Mouse (Mus musculus): ENCODE results near the gene Cdc14b. TPM values are rescaled to one million over a fixed set of nuclear protein-coding genes. Genes with fewer than 3 reads are reported as not detected.

Cdc14b gene
- polyA plus RNA-seq, 1 experiment from 2014 or later = 15.0 TPM

- Histone ChIP-seq H3K27ac (ENCODE audit: low read depth, low read length) (no peak overlapping the region), H3K4me3 (ENCODE audit: low read depth, low read length) (no peak overlapping the region), H3K9ac (ENCODE audit: low read depth, low read length) (no peak overlapping the region), H3K4me1 (replicated peaks; ENCODE audit: control insufficient read depth, insufficient read depth, low read length) (no peaks in the 10 kb centered on the region), H3K9me3 (ENCODE audit: control insufficient read depth) (no peaks in the 10 kb centered on the region), H3K36me3 (ENCODE audit: control insufficient read depth, insufficient read depth) (no peaks in the 10 kb centered on the region), H3K4me2 (replicated peaks; ENCODE audit: low read depth) (no peak overlapping the region), H3K27me3 (replicated peaks; ENCODE audit: control insufficient read depth, insufficient read depth, low read length) (no peaks in the 10 kb centered on the region)
- WGBS = 86% methylated on average over 6 of the region's 6 CpGs
- ATAC-seq = no peak
- no peak for TF ChIP-seq CTCF (IDR thresholded peaks at IDR 0.05; ENCODE audit: low read depth)
Measured at GRCm38 (mm10) chr13:64208146-64208545, 66.9 kb downstream of the Cdc14b start.

DNA sequence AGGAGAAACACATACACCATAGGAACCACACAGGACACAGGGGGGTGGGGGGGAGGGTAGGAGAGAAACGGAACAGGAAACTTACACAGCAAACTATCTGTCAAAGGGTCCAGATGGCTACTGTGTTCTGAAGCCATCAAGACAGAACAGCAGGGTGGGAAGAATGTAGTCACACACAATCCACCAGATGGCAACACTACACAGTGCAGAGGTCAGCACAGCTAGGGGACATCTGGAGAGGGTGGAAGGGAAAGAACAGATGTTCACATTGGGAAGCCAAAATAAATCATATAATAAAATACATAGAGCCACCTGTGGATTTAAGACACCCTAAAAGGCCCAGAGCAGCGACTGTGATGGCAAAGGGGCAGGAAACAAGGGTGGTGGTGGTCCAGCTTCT, 69.9 kb downstream of the Cdc14b start:
- H3K9me3 ChIP-seq (ENCODE audit: control insufficient read depth) = no peaks in the 10 kb centered on the region
- H3K27me3 ChIP-seq (replicated peaks; ENCODE audit: control insufficient read depth, insufficient read depth, low read length) = no peaks in the 10 kb centered on the region
- H3K9ac ChIP-seq (ENCODE audit: low read depth, low read length) = no peak overlapping the region
- 45% methylated on average over 2 of the region's 2 CpGs for WGBS
- no peak overlapping the region for H3K4me2 ChIP-seq (replicated peaks; ENCODE audit: low read depth)
- H3K4me1 ChIP-seq (replicated peaks; ENCODE audit: control insufficient read depth, insufficient read depth, low read length) = no peaks in the 10 kb centered on the region
- H3K4me3 ChIP-seq (ENCODE audit: low read depth, low read length) = no peak overlapping the region
- TF ChIP-seq CTCF (IDR thresholded peaks at IDR 0.05; ENCODE audit: low read depth) = peak; percentile 64
- ATAC-seq = no peak
- H3K27ac ChIP-seq (ENCODE audit: low read depth, low read length) = no peak overlapping the region
- peaks cover 6% of the 10 kb centered on the region; the same call in 1 of the 2 replicates for H3K36me3 ChIP-seq (ENCODE audit: control insufficient read depth, insufficient read depth)

DNA sequence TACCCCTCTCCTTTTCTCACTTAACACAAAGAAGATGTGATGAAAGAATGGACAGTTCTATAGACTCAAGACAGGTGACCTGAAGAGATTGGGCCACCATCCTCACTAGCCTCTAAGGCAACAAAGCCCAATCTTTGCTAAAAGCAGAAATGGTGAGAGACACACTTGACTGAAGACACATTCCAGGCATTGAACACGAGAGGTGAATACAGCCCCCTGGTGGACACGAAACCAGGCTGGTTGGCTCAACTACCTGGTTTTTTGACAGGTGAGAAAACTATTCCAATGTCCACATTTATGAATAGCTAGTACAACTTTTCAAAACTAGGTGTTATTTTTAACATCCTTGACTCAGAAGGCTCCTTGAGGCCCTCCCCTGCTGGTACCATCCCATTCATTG, 70.4 kb downstream of the Cdc14b start:
- H3K9me3 ChIP-seq (ENCODE audit: control insufficient read depth) = no peaks in the 10 kb centered on the region
- no peak overlapping the region for H3K4me3 ChIP-seq (ENCODE audit: low read depth, low read length)
- 75% methylated on average over 2 of the region's 2 CpGs for WGBS
- H3K27me3 ChIP-seq (replicated peaks; ENCODE audit: control insufficient read depth, insufficient read depth, low read length) = no peaks in the 10 kb centered on the region
- H3K36me3 ChIP-seq (ENCODE audit: control insufficient read depth, insufficient read depth) = peaks cover 6% of the 10 kb centered on the region; the same call in 1 of the 2 replicates
- H3K27ac ChIP-seq (ENCODE audit: low read depth, low read length) = no peak overlapping the region
- H3K4me1 ChIP-seq (replicated peaks; ENCODE audit: control insufficient read depth, insufficient read depth, low read length) = no peaks in the 10 kb centered on the region
- TF ChIP-seq CTCF (IDR thresholded peaks at IDR 0.05; ENCODE audit: low read depth) = peak; percentile 62
- H3K9ac ChIP-seq (ENCODE audit: low read depth, low read length) = no peak overlapping the region
- H3K4me2 ChIP-seq (replicated peaks; ENCODE audit: low read depth) = no peak overlapping the region
- ATAC-seq = no peak

DNA sequence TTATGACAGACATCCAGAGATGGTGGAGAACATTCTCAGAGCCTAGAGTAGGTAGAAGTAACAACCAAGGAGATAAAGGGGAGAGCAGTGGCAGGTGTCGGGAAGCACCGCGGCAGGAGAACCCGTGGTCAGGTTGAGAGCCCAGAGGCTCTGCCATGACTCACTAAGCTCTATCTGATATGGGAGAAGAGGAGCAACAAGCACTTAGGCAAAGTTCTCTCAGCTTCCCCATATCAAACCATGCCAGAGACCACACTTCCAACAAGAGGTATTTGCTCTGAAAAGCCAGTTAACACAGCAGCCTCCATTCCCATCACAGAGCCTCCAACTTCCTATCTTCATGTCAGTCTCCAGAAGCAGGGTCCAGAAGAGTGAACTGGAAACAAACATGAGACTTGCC, 74.2 kb downstream of the Cdc14b start:
- H3K4me1 ChIP-seq (replicated peaks; ENCODE audit: control insufficient read depth, insufficient read depth, low read length) = no peaks in the 10 kb centered on the region
- H3K36me3 ChIP-seq (ENCODE audit: control insufficient read depth, insufficient read depth) = peaks cover 6% of the 10 kb centered on the region; the same call in 1 of the 2 replicates
- H3K9me3 ChIP-seq (ENCODE audit: control insufficient read depth) = no peaks in the 10 kb centered on the region
- H3K27ac ChIP-seq (ENCODE audit: low read depth, low read length) = no peak overlapping the region
- no peak overlapping the region for H3K4me3 ChIP-seq (ENCODE audit: low read depth, low read length)
- TF ChIP-seq CTCF (IDR thresholded peaks at IDR 0.05; ENCODE audit: low read depth) = no peak
- no peak overlapping the region for H3K4me2 ChIP-seq (replicated peaks; ENCODE audit: low read depth)
- no peak for ATAC-seq
- no peak overlapping the region for H3K9ac ChIP-seq (ENCODE audit: low read depth, low read length)
- WGBS = 94% methylated on average over 4 of the region's 4 CpGs
- no peaks in the 10 kb centered on the region for H3K27me3 ChIP-seq (replicated peaks; ENCODE audit: control insufficient read depth, insufficient read depth, low read length)

GRCm38 (mm10) chr13:64198310-64198709, 76.8 kb downstream of the Cdc14b start:
- H3K4me3 ChIP-seq (ENCODE audit: low read depth, low read length) = no peak overlapping the region
- H3K27ac ChIP-seq (ENCODE audit: low read depth, low read length) = no peak overlapping the region
- TF ChIP-seq CTCF (IDR thresholded peaks at IDR 0.05; ENCODE audit: low read depth) = no peak
- peaks cover 6% of the 10 kb centered on the region; the same call in 1 of the 2 replicates for H3K36me3 ChIP-seq (ENCODE audit: control insufficient read depth, insufficient read depth)
- ATAC-seq = no peak
- H3K9ac ChIP-seq (ENCODE audit: low read depth, low read length) = no peak overlapping the region
- no peaks in the 10 kb centered on the region for H3K9me3 ChIP-seq (ENCODE audit: control insufficient read depth)
- H3K4me2 ChIP-seq (replicated peaks; ENCODE audit: low read depth) = no peak overlapping the region
- H3K4me1 ChIP-seq (replicated peaks; ENCODE audit: control insufficient read depth, insufficient read depth, low read length) = no peaks in the 10 kb centered on the region
- 92% methylated on average over 4 of the region's 4 CpGs for WGBS
- H3K27me3 ChIP-seq (replicated peaks; ENCODE audit: control insufficient read depth, insufficient read depth, low read length) = no peaks in the 10 kb centered on the region

DNA sequence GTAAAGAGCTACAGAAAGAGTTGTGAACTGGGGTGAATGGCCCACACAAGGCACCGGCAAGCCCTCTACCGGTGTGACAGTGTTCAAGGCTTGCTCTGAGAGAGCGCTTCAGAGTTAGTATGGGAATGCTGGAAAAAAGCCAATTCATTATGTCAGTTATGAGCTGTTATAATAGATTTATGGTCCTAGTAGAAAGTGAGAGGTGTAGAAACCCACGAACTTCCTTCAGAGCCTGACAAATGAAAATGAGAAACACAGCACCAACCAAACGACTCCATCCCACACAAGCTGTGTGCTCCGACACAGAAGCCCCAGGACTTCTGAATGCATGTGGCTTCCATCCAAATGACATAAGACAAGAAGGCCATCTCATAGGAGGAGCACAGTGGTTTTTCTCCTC, 77.2 kb downstream of the Cdc14b start:
- 63% methylated on average over 6 of the region's 6 CpGs for WGBS
- no peak overlapping the region for H3K4me2 ChIP-seq (replicated peaks; ENCODE audit: low read depth)

DNA sequence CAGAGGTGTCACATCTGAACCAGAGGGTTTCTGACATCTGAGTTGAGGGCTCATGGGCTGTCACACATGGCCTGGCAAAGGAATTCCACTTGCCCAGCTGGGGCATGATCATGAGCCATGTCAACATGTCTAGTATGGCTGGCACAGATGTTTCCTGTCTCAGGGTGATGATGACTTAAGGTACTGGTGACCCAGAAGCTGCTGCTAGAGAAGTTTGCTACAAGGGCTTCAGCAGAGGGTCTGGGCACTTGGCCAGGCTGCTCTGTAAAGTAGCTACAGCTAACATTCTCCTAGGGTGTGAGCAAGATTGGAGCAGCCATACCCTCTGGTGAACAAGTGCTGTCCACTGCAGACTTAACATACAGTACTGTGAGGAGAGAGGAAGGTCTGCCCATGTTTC, 88.0 kb downstream of the Cdc14b start:
- no peaks in the 10 kb centered on the region for H3K27me3 ChIP-seq (replicated peaks; ENCODE audit: control insufficient read depth, insufficient read depth, low read length)
- TF ChIP-seq CTCF (IDR thresholded peaks at IDR 0.05; ENCODE audit: low read depth) = no peak
- no peak for ATAC-seq
- no peaks in the 10 kb centered on the region for H3K9me3 ChIP-seq (ENCODE audit: control insufficient read depth)
- no peak overlapping the region for H3K27ac ChIP-seq (ENCODE audit: low read depth, low read length)
- H3K9ac ChIP-seq (ENCODE audit: low read depth, low read length) = no peak overlapping the region
- peaks cover 7% of the 10 kb centered on the region; the same call in 1 of the 2 replicates for H3K36me3 ChIP-seq (ENCODE audit: control insufficient read depth, insufficient read depth)
- no peak overlapping the region for H3K4me3 ChIP-seq (ENCODE audit: low read depth, low read length)
- H3K4me2 ChIP-seq (replicated peaks; ENCODE audit: low read depth) = no peak overlapping the region
- no peaks in the 10 kb centered on the region for H3K4me1 ChIP-seq (replicated peaks; ENCODE audit: control insufficient read depth, insufficient read depth, low read length)

More for the DNA sequence above, 77.2 kb downstream of the Cdc14b start:
- no peak for ATAC-seq
- H3K36me3 ChIP-seq (ENCODE audit: control insufficient read depth, insufficient read depth) = peaks cover 6% of the 10 kb centered on the region; the same call in 1 of the 2 replicates
- TF ChIP-seq CTCF (IDR thresholded peaks at IDR 0.05; ENCODE audit: low read depth) = no peak
- no peaks in the 10 kb centered on the region for H3K4me1 ChIP-seq (replicated peaks; ENCODE audit: control insufficient read depth, insufficient read depth, low read length)
- H3K9me3 ChIP-seq (ENCODE audit: control insufficient read depth) = no peaks in the 10 kb centered on the region
- H3K4me3 ChIP-seq (ENCODE audit: low read depth, low read length) = no peak overlapping the region
- no peak overlapping the region for H3K9ac ChIP-seq (ENCODE audit: low read depth, low read length)
- H3K27ac ChIP-seq (ENCODE audit: low read depth, low read length) = no peak overlapping the region
- no peaks in the 10 kb centered on the region for H3K27me3 ChIP-seq (replicated peaks; ENCODE audit: control insufficient read depth, insufficient read depth, low read length)
